ENCODE assay signal across 34 mouse cellular contexts in the genomic region with DNA sequence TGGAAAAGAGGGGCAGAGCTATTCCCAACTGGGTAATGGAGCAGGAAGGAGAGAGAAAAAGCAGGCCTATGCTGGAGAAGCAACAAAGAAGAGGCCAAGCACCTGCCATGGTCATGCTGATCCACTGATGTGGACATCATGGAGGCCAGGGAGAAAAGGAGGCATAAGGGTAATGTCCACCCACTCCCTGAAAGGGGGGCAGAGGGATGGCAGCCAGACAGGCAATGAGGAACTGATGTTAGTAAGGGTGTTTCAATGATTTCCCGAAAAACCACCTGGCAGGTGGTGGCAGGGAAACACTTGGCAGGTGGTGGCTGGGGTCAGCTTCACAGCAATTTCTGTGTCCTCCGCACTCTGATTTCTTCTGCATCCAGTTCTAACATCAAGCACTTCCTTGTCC. TPM values are rescaled to one million over a fixed set of nuclear protein-coding genes. Genes with fewer than 3 reads are reported as not detected.
"Had no signal": no experiment of that assay in that cellular context is flagged by ENCODE, and none has a peak within 500 bp of the region (broad histone marks: within the 10 kb centered on the region; RNA-seq: fewer than 3 reads in every experiment).

No protein-coding gene starts in this region.

- H3K9ac ChIP-seq: heart, embryonic 13.5 days; heart, embryonic 15.5 days; hindbrain, embryonic 12.5 days; hindbrain, embryonic 13.5 days; hindbrain, embryonic 14.5 days; hindbrain, embryonic 15.5 days; intestine, embryonic 15.5 days; kidney, embryonic 15.5 days had no signal

- H3K27ac ChIP-seq: heart, embryonic 13.5 days; heart, embryonic 15.5 days; hindbrain, embryonic 10.5 days; hindbrain, embryonic 12.5 days; hindbrain, embryonic 13.5 days; hindbrain, embryonic 14.5 days; hindbrain, embryonic 15.5 days; hindbrain, postnatal 0 days; intestine, embryonic 15.5 days; kidney, embryonic 15.5 days; kidney, postnatal 0 days; layer of hippocampus, adult 2 months; left cerebral cortex, adult 2 months had no signal

- H3K36me3 ChIP-seq: heart, embryonic 13.5 days; heart, embryonic 15.5 days; hindbrain, embryonic 10.5 days; hindbrain, embryonic 12.5 days; hindbrain, embryonic 13.5 days; hindbrain, embryonic 15.5 days; intestine, embryonic 15.5 days; kidney, embryonic 15.5 days had no signal

- H3K4me3 ChIP-seq: heart, embryonic 13.5 days; heart, embryonic 15.5 days; hindbrain, embryonic 10.5 days; hindbrain, embryonic 12.5 days; hindbrain, embryonic 13.5 days; hindbrain, embryonic 15.5 days; intestine, embryonic 15.5 days; kidney, embryonic 15.5 days; layer of hippocampus, adult 2 months; left cerebral cortex, adult 2 months had no signal

- H3K27me3 ChIP-seq: heart, embryonic 13.5 days; heart, embryonic 15.5 days; hindbrain, embryonic 12.5 days; hindbrain, embryonic 15.5 days; intestine, embryonic 15.5 days; kidney, embryonic 15.5 days had no signal

- H3K4me2 ChIP-seq: heart, embryonic 13.5 days; heart, embryonic 15.5 days; hindbrain, embryonic 12.5 days; hindbrain, embryonic 13.5 days; hindbrain, embryonic 14.5 days; hindbrain, embryonic 15.5 days; intestine, embryonic 15.5 days; kidney, embryonic 15.5 days had no signal

- ATAC-seq: hindbrain, embryonic 16.5 days; hindbrain, postnatal 0 days; intestine, embryonic 15.5 days; intestine, embryonic 16.5 days; intestine, postnatal 0 days had no signal

- DNase-seq: heart, postnatal 10 days; heart, postnatal 36 days; heart, postnatal 4 days; kidney, adult 11 months; kidney, adult 18-20 months; kidney, adult 2 months; kidney, adult 8-10 months; kidney, adult 9 months; kidney, postnatal 10 days; kidney, postnatal 14 days; kidney, postnatal 25 days; kidney, postnatal 36 days; kidney, postnatal 4 days; layer of hippocampus, adult 9-11 months; layer of hippocampus, postnatal 36 days had no signal

- H3K9me3 ChIP-seq: heart, embryonic 13.5 days; heart, embryonic 15.5 days; hindbrain, embryonic 10.5 days; hindbrain, embryonic 12.5 days; hindbrain, embryonic 13.5 days; hindbrain, embryonic 15.5 days; intestine, embryonic 15.5 days; kidney, embryonic 15.5 days had no signal

RNA-seq across cellular contexts. Expression of gene Cdcp1, which starts 24.9 kb away (rescaled TPM):
- total RNA-seq: layer of hippocampus, adult 18-20 months; layer of hippocampus, postnatal 14 days; layer of hippocampus, postnatal 25 days; layer of hippocampus, postnatal 36 days had no signal
